Mouse (Mus musculus): ENCODE measurements around the gene Bad.
"Not testable (repeated sequence)": the region's sequence is repeated elsewhere in the genome, so short reads cannot be mapped to it uniquely, and the experiment has no call there.

Bad gene

GRCm38 (mm10) chr19:6941372-6942248 lies at the start of gene Bad:
TSS of gene Bad (plus strand) at chr19:6941861.
- DNase-seq: peak; percentile 92

- no peak for DNase-seq
These were observed 49.1 kb upstream of the Bad start for GRCm38 (mm10) chr19:6892512-6892911.

DNA sequence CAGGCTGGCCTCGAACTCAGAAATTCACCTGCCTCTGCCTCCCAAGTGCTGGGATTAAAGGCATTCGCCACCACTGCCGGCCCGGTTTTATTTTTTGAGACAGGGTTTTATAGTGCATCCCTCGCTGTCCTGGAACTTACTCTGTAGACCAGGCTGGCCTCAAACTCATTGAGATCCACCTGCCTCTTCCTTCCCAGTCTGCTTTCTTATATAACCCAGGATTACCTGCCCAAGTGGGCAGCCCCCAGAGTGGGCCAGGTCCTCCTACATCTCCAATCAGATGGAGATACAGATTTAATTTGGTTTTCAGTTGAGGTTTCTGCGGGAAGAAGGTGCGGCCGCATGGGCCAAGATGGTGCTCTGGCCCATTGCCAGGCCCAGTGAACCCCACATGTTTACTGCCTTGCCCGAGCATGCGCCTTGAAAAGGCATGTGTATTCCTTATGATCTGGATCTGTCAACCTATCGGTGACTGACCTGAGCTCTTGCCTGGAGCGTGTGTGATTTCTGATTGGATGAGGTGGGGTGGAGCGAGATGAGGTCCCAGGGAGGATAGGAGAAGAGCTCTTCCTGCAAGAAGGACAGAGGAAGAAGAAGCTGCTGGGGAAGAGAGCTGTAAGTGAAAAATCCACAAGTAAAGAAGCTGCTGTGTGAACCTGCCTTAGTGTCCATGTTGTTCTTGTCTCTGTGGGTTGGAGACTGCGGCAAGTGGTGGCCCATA lies 47.8 kb upstream of the Bad start:
- no peak for DNase-seq

- DNase-seq: not testable (repeated sequence)
These were observed 45.9 kb upstream of the Bad start for GRCm38 (mm10) chr19:6895608-6896305.

DNA sequence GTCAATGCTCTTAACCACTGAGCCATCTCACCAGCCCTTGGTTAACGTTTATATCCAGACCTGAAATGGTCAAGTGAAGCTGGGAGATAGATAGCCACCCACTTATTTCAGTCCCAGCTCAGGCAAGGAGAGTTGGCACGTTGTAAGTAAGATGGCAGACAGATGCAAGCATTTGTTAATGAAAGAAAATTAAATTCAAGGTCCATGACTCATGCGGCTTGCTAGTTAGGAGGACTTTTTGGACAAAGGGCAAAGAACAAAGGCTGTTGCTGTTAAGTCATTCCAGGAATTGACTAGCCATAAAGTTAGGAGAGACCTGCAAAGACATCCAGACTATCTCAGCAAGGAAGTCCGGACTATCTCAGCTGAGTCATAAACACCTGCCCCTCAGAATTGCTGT lies 42.0 kb upstream of the Bad start:
- no peak for DNase-seq

DNA sequence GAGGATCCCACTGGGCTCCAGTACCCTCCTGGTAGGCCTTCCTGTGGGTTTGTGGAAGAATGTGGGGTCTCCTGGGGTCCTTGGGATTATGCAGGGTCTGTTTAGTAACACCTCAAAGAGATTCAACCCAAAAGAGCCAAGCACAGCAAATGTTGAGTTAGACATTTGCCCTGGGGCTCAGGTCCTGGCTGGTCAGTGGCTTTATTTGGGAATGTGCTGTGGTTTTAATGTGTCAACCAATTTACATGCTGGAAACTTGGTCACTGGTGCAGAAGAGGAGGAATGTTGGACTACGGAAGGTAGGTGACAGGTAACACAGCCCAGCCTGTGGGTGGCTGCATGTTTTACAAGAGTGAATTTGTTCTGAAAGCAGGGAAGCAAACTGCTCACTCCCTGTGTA lies 38.6 kb upstream of the Bad start:
- no peak for DNase-seq

DNA sequence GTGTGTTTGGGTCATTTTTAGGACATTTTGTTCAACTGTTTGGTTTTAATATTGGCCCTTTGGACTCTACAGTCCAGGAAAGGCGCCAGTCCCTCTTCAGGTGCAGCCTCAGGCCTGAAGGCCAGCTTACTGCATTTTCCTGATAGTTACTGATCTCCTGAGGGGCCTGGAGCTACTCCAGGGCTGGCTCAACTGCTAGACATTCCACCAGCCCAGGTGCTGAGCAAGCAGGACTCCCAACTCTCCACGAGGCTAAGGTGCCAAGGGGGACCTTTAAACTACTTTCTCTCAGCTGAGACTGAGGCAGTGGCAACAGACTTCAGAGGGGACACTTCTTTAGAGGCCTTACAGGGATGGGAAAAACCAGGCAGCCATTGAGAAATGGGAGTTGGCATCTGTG lies 36.8 kb upstream of the Bad start:
- DNase-seq: no peak

DNA sequence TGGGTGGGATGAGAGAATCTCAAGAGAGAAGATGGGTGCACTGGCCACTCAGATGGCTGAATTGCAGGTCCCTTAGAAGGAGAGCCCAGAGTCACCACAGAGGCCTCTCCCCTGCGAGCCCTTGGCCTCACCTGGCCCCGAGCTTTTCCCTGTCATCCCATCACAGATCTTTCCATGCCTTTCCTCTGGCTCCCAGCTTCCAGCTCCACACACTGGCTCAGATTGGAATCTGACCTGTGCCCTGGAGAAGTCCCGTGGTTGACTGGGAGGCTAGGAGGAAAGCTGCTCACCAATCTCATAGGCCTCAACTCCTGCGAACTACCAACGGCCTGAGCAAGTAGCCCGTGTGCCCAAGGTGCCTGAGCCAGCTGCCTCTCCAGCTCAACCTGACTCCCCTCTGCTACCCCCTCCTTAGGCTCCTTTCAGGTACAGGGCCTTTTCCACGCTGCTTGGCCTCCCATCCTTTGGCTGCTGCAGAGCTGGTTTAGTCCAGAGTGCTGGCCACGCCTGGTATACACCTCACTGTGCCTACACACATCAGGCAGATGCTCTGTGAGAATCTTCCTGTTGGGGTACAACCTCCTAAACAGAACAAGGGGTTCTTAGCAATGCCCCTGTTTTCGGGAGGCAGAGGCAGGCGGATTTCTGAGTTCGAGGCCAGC lies 36.0 kb upstream of the Bad start:
- DNase-seq: no peak

DNA sequence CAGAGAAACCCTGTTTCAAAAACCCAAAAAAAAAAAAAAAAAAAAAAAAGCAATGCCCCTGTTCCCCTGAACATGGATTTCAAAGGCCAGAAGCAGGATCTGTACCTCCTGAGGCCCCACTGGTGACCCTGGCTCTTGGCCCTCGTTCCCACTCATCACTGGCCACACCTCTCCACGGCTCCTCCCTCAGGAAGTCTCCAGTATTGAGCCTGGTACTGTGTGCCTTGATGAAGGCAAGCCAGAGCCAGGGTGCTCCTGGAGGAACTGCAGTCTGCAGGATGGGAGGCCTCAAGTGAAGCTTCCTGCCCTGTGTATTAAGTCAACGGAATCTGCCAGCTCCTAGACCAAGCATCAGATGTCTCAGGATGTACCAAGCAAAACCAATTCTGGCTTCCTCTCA lies 35.5 kb upstream of the Bad start:
- no peak for DNase-seq

DNA sequence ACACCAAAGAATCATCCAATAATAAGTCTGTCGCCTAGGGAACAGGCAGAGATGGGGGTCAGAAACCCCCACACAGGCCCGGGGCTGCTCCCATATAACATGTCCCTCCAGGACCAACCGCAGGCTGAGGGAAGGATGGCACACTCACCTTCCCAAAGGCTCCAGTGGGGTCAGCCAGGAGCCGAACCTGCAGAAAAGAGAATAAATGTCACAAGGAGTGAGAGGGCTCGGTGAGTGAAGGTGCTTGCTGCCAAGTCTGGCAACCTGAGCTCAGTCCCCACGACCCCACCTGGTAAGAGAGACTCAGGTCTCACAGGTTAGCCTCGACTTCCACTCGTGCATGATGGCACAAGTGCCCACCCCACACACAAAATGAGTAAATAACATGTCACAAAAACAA lies 34.6 kb upstream of the Bad start:
- no peak for DNase-seq

DNA sequence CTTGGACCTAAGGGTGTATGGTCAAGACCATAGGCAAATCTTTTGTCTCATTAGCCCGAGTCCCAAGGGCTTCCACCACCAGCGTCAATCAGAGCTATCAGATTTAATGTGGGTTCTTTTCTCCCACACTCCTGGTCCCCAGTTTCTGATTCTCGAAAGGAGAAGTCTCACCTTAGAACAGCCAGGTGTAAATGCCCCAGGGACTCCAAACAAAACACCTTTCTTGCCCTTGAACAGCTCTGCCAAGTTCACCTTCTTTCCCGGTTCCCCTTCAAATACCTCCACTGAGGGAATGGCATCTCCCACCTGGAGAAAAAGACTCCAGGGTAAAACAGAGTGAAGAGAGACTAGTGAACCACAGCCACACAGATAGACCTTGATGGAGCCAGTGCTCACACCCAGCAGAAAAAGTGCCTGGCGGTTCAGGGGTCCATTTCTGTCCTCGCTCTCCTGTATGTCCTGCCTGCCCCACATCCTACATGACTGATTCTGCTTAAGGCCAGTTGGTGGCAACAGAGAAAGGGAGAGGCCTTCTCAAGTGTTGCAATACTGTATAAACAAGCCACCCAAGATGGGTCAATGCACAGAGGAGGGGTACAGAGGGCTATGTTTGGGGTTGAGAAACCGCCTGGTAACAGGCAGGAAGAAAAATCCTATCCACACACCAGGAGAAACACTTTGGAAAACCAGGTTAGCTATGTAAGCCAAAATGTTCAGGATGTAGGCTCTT lies 33.7 kb upstream of the Bad start:
- DNase-seq: no peak

GRCm38 (mm10) chr19:6909021-6909420 lies 32.6 kb upstream of the Bad start:
- DNase-seq: no peak

DNA sequence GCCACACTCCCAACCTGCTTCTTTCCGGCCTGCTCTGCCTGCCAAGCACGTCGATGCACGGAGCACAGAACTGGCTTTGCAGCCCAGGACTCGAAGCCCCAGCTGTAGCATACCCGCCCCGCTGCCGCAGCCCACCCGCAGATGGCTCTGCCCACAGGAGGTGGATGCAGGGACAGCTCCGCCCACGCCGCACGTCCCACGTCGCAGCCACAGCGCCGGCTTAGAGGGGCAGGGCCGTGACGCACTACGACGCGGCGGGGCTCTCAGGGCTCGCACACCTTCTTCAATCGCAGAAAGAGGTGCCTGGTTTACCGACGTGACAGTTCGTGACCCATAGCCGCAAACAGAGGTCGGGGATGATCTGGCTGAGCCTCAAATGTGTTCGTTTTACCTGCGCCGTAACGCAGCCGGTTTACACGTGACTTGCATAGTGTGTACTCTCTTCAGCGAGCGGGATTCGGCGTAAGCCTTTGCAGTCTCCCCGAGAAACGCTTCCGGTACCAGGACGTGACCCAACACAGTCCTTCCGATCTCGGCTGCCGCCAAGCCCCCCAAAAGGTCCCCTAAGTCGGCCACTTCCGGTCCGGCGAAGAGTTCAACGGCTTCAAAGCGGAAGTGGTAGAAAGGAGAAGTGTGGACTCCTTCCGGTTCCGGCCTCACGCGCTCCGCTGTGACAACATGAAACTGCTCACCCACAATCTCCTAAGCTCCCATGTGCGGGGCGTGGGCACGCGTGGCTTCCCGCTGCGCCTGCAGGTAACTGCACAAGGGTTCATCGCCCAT lies 32.0 kb upstream of the Bad start, which contains the start of the genes Trmt112 and Prdx5:
TSS of gene Trmt112 (plus strand) at position 192 of the 783 bp plus-strand sequence.
TSS of gene Prdx5 (minus strand) at position 600 of the 783 bp plus-strand sequence.
- DNase-seq: peak; percentile 96

DNA sequence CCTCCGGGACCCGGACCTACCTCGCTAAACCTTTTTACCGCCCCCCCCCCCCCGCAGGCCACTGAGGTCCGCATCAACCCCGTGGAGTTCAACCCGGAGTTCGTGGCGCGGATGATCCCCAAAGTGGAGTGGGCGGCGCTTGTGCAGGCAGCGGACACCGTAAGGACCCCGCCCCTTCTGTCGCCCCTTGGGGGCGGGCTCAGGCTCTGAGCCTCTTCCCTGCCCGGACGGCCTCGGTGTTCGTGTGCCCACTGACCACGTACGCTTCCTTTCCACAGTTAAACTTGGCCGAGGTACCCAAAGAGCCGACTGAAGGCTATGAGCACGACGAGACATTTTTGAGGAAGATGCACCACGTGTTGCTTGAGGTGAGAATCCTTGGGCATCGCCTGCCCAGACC lies 31.4 kb upstream of the Bad start:
- DNase-seq: not testable (repeated sequence)

DNA sequence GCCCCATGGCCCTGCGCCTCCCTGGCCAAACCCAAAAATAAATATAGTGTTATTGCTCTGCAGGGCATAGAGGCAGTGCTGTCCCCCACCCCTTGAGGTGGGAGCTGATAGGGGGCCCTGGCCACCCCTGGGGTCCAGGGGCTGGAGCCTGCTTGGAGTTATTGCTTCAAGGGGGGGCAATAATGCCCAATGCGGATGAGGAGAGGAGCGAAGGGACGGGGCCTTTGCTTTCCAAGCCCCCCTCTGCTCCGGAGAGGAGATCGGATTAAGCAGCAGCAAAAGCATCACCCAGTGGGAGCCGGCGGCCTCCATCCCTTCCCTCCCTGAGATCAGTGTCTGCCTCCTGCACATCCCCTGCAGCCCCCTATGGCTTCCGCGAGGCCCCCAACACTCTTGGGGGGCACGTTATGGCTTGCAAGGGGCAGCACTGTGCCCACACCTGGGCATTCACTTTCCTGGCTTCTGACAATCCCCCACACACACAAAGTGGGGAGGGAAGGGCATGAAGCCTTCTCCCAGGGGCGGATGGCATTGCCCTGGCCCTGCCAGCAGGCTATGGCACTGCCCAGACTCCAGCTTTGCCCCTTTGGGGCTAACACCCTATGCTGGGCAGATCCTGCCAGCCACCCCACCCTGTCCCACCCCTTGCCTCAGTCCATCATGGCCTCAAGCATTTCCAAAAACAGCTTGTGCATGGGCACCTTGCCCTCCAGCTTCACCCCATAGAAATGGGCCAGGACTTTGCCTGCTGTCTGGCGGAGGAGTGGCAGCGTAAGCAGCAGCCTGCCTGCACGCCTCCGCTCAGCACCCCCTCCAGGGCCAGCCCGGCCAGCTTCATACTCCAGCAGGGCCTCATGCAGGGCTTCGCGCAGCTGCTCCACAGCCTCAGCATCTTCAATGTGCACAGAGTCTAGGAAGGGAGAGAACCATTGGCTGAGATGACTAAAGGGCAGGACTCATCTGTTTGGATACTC lies 30.3 kb upstream of the Bad start:
- no peak for DNase-seq

GRCm38 (mm10) chr19:6912205-6912970 lies 29.3 kb upstream of the Bad start:
- no peak for DNase-seq

GRCm38 (mm10) chr19:6913036-6913435 lies 28.6 kb upstream of the Bad start:
- DNase-seq: no peak

DNA sequence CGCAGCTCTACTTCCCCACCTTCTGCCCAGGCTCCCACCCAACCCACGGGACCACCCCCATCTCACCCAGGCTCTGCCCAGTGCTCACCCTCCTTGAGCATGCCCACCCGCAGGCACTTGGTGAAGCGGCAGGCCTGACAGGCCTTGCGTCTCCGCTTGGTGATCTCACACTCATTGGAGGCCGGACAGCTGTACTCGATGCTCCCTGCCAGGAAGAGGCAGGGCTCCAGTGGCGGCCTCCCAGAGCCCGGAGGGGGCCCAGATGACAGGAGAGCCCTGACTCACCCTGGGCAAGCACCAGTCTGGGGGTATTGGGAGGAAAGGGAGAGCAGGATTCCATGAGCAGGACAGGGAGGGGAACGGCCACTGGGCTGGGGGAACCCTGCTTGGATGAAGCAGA lies 27.7 kb upstream of the Bad start:
- DNase-seq: no peak

- DNase-seq: no peak
These were observed 27.1 kb upstream of the Bad start for GRCm38 (mm10) chr19:6914540-6914939.

Data from right cerebral cortex, adult 18-20 months (tissue).